Mouse (Mus musculus) small intestine, adult 2 months (tissue): ENCODE results near the gene Crebbp.

Experiments
- CTCF ChIP-seq: fragments of 200-500 bp; IDR thresholded peaks from 2 replicates; pipeline ENCODE4 v1.5.1; 2012; ENCODE audit warnings: low read depth, mild to moderate bottlenecking, control low read depth, inconsistent platforms, low read length, moderate library complexity, mixed read lengths; ENCODE audit not compliant: insufficient replicate concordance, insufficient read length; ENCODE audit errors: extremely low read depth
- POLR2A ChIP-seq: fragments of 200-500 bp; IDR thresholded peaks from 2 replicates; pipeline ENCODE4 v1.6.1; 2012; ENCODE audit warnings: low read depth, mild to moderate bottlenecking, control low read depth, inconsistent platforms, low read length, moderate library complexity

DNA sequence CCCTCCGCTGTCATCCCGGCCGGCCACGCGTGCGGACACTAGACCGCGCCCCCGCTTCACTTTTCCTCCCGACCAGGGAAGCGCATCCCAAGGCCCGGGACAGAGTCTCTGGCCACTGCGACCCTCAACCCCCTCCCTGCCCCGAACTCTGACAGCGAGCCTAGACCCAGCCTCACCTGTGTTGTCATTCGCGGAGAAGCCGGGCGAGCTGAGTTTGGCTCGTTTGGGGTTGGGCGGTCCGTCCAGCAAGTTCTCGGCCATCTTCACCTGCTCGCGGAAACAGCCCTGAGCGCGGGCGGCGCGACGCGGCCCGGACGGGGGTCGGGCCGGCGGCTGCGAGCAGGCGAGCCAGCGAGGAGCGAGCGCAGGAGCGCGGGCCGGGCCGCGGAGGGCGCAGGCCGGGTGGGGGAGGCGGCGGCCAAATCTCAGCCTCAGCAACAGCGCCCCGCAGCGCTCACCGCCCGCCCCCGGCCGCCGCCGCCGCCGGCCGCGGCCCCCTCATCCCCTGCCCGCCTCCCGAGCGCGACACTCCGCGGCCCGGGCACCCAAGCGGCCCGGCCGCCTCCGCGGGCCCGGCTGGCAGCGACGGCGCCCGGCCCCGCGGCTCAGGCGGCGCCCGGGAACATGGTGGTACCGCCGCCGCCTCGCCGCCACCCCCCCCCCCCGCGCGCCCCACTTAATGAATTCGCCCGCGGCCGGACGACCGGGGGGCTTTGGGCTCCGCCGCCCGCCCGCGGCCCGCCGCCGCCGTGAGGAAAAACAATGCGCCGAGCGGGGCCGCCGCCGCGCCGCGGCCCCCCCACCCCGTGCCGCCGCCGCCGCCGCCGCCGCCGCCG is 616 bp downstream of the Crebbp start:
- no peak for TF ChIP-seq CTCF
- no peak for TF ChIP-seq POLR2A
